Mouse (Mus musculus): Measurements from ENCODE around the gene Trip6. TPM values are rescaled to one million over a fixed set of nuclear protein-coding genes. Genes with fewer than 3 reads are reported as not detected.

Gene Trip6
- polyA plus RNA-seq, 1 experiment from 2014 or later, result 109 TPM

DNA sequence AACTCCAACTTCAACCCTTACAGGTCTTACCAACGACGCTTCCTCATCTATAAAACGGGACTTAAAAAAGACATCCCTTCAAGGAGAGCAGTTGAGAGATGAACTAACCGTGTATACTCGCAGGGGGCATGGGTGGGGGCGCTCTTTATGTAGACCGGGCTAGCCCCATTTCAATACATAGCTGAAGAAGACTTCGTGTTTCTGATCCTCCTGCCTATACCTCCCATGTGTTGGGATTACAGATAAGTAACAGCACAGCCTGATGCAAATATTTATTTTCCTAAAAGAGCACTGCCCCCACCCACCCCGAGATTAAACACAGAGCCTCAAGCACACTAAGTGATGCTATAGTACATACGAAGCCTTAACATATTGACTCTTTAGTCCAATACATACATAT, 20.1 kb upstream of the Trip6 start:
- Histone ChIP-seq H3K9ac (no peak overlapping the region), H3K4me1 (peaks cover 35% of the 10 kb centered on the region), H3K4me3 (peak overlapping the region; percentile 69), H3K27me3 (no peaks in the 10 kb centered on the region), H3K4me2 (peak overlapping the region; percentile 99; the same call in 1 of the 2 replicates), H3K27ac (no peak overlapping the region), H3K36me3 (no peaks in the 10 kb centered on the region; the same call in 1 of the 2 replicates), H3K9me3 (no peaks in the 10 kb centered on the region)
- 59% methylated on average over 10 of the region's 10 CpGs for WGBS
- no peak for ATAC-seq (ENCODE audit: insufficient number of reproducible peaks, low FRiP score, low TSS enrichment, low read depth)

DNA sequence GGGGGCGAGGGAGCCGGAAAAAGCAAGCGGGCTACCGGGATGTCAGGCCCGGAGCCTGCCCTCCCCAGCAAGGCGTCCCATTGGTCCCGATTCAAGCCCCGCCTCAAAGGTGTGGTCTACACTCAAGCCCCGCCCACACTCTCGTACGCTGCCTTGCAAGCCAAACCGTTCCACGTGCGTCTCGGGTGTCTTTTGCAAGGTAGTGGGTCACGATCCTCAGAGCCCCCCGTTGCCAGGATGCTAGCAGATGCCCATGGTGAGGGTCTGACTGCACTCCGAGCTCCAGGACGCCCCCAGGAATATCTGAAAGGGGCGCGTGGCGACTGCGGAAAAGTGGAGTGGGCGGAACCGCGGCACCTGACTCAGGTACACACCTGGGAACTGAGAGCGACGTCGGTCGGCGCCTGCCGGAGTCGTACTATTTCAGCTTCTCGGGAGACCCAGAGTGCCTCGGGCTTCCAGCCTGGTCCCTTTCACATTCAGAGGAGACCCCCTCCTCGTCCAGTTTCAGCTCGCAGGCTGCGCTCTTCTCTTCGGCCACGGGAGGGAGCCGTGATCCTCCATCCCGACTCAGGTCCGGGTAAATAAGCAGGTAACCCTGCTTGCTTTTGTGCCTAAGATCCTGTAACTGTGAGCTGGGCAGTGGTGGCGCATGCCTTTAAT, 19.4 kb upstream of the Trip6 start, which contains the start of gene Slc12a9:
TSS of gene Slc12a9 (minus strand) at position 86 of the 663 bp plus-strand sequence.
- peak within 1 kb of the TSS; percentile 61; the same call in 1 of the 2 replicates for H3K27ac ChIP-seq
- under 1% methylated on average over 44 of the region's 44 CpGs for WGBS

DNA sequence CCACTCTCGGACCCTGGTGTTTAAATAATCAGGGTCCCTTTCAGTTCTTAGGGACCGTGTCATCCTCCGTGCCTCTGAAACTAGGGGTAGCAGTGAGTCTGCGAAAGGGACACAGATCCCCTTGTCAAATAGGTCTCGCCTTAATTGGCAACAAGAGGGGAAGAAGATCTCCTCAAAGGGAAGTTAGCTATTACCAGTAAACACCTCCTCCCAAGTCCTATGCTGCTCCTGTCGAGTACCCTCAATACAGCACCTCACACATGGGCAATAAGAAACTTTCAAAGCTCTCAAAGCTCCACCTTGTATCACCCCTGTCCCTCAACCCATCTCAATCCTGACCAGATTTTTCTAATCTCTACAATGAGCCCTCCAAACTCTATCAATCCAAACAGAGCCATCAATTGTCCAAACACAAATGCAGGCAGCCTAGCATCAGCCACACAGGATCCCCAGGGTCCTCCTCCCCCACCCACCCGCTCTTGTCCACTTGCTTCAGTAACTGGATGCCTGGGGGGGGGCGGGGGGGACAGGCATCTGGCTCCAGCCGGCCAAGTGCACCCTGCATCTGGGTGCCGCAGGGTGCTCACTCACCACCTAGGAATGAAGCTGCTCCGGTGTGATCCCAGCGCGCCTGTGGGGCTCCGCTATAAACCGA, 18.8 kb upstream of the Trip6 start:
- Histone ChIP-seq H3K4me2 (peak overlapping the region; percentile 99), H3K4me3 (peak overlapping the region; percentile 69), H3K27ac (peak overlapping the region; percentile 61; the same call in 1 of the 2 replicates), H3K4me1 (peaks cover 28% of the 10 kb centered on the region), H3K9ac (peak overlapping the region; percentile 50), H3K27me3 (no peaks in the 10 kb centered on the region), H3K36me3 (peaks cover 3% of the 10 kb centered on the region), H3K9me3 (no peaks in the 10 kb centered on the region)
- 14% methylated on average over 15 of the region's 15 CpGs for WGBS
- ATAC-seq (ENCODE audit: insufficient number of reproducible peaks, low FRiP score, low TSS enrichment, low read depth), result peak; percentile 15; the same call in 1 of the 2 replicates

More for the DNA sequence above, 19.4 kb upstream of the Trip6 start, which contains the start of gene Slc12a9:
- Histone ChIP-seq H3K4me2 (peak within 1 kb of the TSS; percentile 99), H3K27me3 (no peaks in the 10 kb centered on the region), H3K36me3 (no peaks in the 10 kb centered on the region; the same call in 1 of the 2 replicates), H3K4me3 (peak within 1 kb of the TSS; percentile 69), H3K9ac (peak within 1 kb of the TSS; percentile 50), H3K9me3 (no peaks in the 10 kb centered on the region), H3K4me1 (peaks cover 28% of the 10 kb centered on the region)
- ATAC-seq (ENCODE audit: insufficient number of reproducible peaks, low FRiP score, low TSS enrichment, low read depth), result peak; percentile 88

DNA sequence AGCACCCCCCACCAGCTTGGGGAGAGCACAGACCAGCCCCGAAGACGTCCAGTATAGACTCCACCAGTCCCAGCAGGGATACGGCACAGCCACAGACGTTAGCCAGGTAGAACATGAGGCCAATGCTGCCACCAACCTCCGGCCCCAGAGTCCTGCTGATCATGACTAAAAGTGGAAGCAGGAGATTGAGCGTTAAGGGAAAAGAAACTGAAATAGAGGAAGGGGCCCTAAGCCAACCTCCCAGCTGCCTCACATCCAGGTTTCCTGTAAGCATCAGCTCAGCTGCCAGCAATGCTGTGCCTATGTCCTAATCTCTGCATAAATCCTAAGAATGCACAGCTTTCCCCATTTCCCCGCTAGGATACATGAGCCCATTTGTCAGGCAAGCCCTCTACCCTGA, 16.7 kb upstream of the Trip6 start:
- Histone ChIP-seq H3K27ac (no peak overlapping the region), H3K4me3 (no peak overlapping the region), H3K9ac (no peak overlapping the region), H3K27me3 (no peaks in the 10 kb centered on the region), H3K4me2 (no peak overlapping the region), H3K4me1 (peaks cover 20% of the 10 kb centered on the region), H3K9me3 (no peaks in the 10 kb centered on the region), H3K36me3 (peaks cover 11% of the 10 kb centered on the region)
- 81% methylated on average over 7 of the region's 7 CpGs for WGBS
- no peak for ATAC-seq (ENCODE audit: insufficient number of reproducible peaks, low FRiP score, low TSS enrichment, low read depth)

DNA sequence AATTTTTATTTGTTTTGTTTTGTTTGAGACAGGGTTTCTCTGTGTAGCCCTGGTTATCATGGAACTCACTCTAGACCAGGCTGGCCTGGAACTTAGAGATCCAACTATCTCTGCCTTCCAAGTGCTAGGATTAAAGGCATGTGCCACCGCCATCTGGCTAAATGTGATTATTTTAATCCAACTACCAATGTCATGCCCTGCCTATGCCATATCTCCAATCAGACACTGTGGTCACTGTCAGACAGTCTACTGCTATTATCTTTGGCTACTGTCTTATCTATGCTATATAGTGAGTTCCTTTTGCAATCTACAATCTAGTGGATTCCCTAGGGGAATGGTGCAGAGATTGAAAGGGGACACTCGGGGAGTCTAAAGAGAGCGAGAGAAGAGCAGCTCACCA, 6.8 kb upstream of the Trip6 start:
- Histone ChIP-seq H3K27me3 (no peaks in the 10 kb centered on the region), H3K27ac (no peak overlapping the region), H3K4me2 (no peak overlapping the region), H3K9ac (no peak overlapping the region), H3K36me3 (peaks cover 66% of the 10 kb centered on the region), H3K4me1 (no peaks in the 10 kb centered on the region), H3K4me3 (no peak overlapping the region), H3K9me3 (no peaks in the 10 kb centered on the region)
- WGBS, result 91% methylated on average over 3 of the region's 3 CpGs
- no peak for ATAC-seq (ENCODE audit: insufficient number of reproducible peaks, low FRiP score, low TSS enrichment, low read depth)

DNA sequence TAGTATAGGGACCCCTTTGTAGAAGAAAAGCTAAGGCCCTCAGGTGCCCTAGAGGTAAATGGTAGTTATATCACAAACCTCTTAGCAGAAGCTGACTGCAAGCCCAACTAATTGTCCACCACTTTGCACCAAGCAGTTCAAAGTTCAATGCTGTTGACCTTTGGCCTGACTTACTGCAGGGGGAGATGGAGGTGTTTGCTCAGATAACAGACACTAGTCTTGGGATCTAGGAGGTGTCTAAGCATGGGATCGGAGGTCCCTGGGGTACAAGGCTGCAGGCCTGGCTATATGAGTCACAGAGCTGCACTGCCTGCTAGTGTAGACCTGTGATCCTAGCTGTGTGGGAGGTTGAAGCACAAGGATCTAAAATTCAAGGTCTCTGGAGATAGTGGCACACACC, 4.4 kb upstream of the Trip6 start:
- peaks cover 15% of the 10 kb centered on the region for H3K4me1 ChIP-seq
- H3K9ac ChIP-seq, result no peak overlapping the region
- no peak overlapping the region for H3K4me2 ChIP-seq
- no peaks in the 10 kb centered on the region for H3K9me3 ChIP-seq
- H3K36me3 ChIP-seq, result peaks cover 55% of the 10 kb centered on the region
- 87% methylated on average over 1 of the region's 1 CpGs for WGBS
- no peaks in the 10 kb centered on the region for H3K27me3 ChIP-seq
- no peak for ATAC-seq (ENCODE audit: insufficient number of reproducible peaks, low FRiP score, low TSS enrichment, low read depth)
- no peak overlapping the region for H3K4me3 ChIP-seq
- H3K27ac ChIP-seq, result no peak overlapping the region

DNA sequence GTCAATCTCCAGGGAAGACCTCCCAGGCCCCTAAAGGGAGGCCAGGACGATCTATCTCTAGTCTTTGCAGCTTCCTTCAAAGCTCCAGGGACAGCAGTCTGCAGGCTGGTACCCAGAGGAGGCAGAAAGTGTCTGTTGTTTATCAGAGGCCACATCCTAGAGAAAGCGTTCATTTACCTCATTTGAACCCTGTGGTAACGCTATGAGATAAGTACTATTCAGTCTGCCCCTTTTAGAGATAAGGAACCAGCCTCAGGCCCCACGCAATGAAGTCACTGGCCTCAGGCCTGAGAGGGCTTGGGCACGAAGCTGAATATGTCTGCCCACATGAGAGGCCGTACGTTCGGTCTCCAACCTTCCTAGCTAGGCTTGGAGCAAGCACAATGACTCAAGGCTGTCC, 3.2 kb upstream of the Trip6 start:
- H3K36me3 ChIP-seq, result peaks cover 46% of the 10 kb centered on the region
- peaks cover 27% of the 10 kb centered on the region for H3K4me1 ChIP-seq
- no peaks in the 10 kb centered on the region for H3K27me3 ChIP-seq
- H3K9ac ChIP-seq, result no peak overlapping the region
- H3K27ac ChIP-seq, result no peak overlapping the region
- no peaks in the 10 kb centered on the region for H3K9me3 ChIP-seq
- no peak overlapping the region for H3K4me3 ChIP-seq
- 87% methylated on average over 8 of the region's 8 CpGs for WGBS
- H3K4me2 ChIP-seq, result no peak overlapping the region
- ATAC-seq (ENCODE audit: insufficient number of reproducible peaks, low FRiP score, low TSS enrichment, low read depth), result no peak

DNA sequence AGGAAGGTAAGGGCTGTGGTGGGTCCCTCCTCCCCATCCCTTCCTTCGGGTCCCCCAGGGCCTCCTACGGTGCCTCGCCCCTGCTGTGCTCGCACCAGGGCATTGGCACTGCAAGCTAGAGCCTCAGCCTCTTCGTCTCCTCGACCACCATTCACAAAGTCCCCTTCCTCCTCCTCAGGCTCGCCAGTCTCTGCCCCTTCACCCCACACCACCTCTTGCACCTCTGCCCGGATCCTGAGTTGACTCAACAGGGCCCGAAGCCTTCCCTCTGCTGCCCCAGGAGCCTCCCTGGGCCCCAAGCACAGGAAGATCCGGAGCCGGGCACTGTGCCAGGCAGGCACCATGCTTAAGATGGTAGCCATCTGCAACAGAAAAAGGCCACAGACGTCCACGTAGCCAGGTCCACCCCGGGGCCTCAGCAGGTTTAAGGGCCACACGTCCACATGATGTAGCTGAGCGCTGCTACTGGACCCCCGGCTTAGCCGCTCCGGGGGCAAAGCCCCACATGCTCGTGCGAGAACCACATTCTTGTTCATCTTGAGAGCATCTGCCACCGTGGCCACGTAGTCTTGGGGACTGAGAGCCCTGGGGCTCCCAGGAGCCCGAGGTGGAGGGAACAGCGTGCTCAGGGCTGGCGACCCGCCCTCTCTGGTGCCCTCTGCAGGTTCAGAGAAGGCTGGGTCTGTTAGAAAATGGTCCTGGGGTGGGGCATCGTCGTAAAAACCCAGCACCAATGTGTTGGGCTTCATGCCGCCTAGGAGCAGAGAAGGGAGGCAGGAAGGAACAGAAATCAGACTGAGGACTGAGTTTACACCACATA, 1.1 kb upstream of the Trip6 start:
- peak overlapping the region; percentile 95 for H3K27ac ChIP-seq
- no peak for ATAC-seq (ENCODE audit: insufficient number of reproducible peaks, low FRiP score, low TSS enrichment, low read depth)
- H3K9me3 ChIP-seq, result no peaks in the 10 kb centered on the region
- peaks cover 44% of the 10 kb centered on the region for H3K36me3 ChIP-seq
- H3K4me2 ChIP-seq, result peak overlapping the region; percentile 88
- no peak overlapping the region; the same call in 1 of the 2 replicates for H3K4me3 ChIP-seq
- peaks cover 37% of the 10 kb centered on the region for H3K4me1 ChIP-seq
- no peaks in the 10 kb centered on the region for H3K27me3 ChIP-seq
- H3K9ac ChIP-seq, result no peak overlapping the region
- 42% methylated on average over 30 of the region's 30 CpGs for WGBS

DNA sequence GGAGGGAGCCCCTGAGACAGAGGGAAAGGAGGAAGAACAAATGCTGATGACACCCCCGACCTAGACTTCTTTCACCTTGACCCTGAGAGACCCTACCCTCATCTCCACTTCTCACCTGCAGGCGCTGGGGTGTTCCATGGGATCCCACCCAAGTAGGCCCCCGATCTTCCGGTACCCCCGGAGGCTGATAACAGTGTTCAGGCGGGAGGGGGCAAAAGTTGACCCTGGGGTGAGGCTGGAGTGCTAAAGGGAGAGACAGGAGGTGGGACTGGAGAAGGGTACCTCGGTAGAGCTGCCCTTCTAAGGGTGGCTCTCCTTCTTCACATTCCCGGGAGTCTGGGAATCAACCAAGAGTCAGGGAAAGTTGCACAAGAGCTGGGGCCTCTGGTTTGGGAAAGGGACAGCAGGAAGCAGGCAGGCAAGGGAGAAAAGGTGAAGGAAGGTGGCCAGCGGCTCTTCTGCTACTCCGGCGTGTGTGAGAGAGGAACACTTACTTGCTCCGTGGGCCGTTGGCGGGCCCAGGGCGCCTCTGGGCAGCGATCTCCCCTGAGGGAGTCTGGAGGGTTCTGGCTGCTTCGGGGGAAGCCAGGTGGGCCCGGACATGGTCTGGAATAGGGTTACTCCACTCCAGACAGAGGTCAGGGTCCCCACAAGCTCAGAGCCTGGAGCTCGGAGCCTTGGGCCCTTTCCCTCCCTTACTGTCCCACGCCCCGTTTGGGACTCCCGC, 575 bp downstream of the Trip6 start:
- Histone ChIP-seq H3K4me3 (peak overlapping the region; percentile 65), H3K36me3 (peaks cover 46% of the 10 kb centered on the region), H3K9me3 (no peaks in the 10 kb centered on the region), H3K4me1 (peaks cover 39% of the 10 kb centered on the region), H3K27me3 (no peaks in the 10 kb centered on the region), H3K9ac (peak overlapping the region; percentile 81), H3K4me2 (peak overlapping the region; percentile 88), H3K27ac (peak overlapping the region; percentile 95)
- no peak; the same call in 1 of the 2 replicates for ATAC-seq (ENCODE audit: insufficient number of reproducible peaks, low FRiP score, low TSS enrichment, low read depth)
- WGBS, result 2% methylated on average over 22 of the region's 22 CpGs

DNA sequence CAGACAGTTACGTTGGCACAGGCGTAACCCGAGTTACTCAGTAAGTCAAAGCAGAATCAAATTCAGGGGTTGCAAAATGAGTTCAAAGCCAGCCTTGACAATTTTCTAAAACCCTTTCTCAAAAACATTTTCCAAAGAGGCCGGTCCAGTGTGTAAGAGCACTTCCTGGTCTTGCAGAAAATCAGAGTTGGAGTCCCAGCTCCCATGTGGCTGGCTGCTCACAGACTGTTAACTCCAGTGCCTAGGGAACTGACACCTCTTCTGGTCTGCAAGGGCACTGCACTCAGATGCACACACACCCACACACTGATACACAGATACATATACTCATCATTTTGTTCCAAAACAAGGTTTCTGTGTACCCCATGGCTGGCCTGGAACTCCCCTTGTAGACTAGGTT, 5.8 kb downstream of the Trip6 start:
- H3K4me3 ChIP-seq, result peak overlapping the region; percentile 90; the same call in 1 of the 2 replicates
- peaks cover 51% of the 10 kb centered on the region for H3K36me3 ChIP-seq
- H3K9ac ChIP-seq, result no peak overlapping the region
- H3K4me1 ChIP-seq, result peaks cover 55% of the 10 kb centered on the region
- H3K9me3 ChIP-seq, result no peaks in the 10 kb centered on the region
- H3K4me2 ChIP-seq, result peak overlapping the region; percentile 61
- no peaks in the 10 kb centered on the region for H3K27me3 ChIP-seq
- H3K27ac ChIP-seq, result peak overlapping the region; percentile 95
- 90% methylated on average over 4 of the region's 4 CpGs for WGBS
- ATAC-seq (ENCODE audit: insufficient number of reproducible peaks, low FRiP score, low TSS enrichment, low read depth), result no peak

Data from limb, embryonic 15.5 days (tissue).